Mouse (Mus musculus): ENCODE measurements at regions not wholly inside any gene's neighbourhood (a gene's known extent, or its start where the extent isn't known, plus 50 kb on each side); places are given as distances from the start of the nearest gene placed in this dataset.

DNA sequence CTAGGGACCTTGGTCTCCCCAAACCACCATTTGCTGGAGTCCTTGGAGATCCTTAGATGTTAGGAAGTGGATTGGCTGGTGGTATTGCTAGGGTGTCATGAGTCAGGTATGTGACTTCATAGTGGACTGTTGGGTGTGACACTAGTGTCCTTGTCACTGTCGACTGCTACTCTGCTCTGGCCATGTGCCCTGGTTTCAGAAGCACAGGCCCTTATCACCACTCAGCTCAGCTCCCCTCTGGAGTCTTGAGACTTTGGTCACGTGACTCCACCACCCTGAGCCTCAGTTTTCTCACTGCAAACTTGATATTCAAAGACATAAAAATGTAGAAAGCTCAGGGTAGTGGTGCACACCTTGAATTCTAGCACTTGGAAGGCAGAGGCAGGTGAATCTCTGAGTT lies 190.7 kb downstream of the Bcl2l11 start:
- no peak for TF ChIP-seq CTCF (conservative IDR thresholded peaks at IDR 0.05; ENCODE audit: low read length)
- no peak for TF ChIP-seq NANOG (IDR thresholded peaks at IDR 0.05; ENCODE audit: borderline replicate concordance, low read length)

Measured in E14TG2a.4 (cell line).